Mouse (Mus musculus) forebrain, embryonic 13.5 days (tissue): ENCODE measurements around the gene Dennd1b. TPM values are rescaled to one million over a fixed set of nuclear protein-coding genes. Genes with fewer than 3 reads are reported as not detected.

Experiments used
- ATAC-seq: fragments of 200-750 bp; cut with Nextera tagmentation; 2 replicates; pipeline ENCODE4 v1.8.0; 2017
- H3K27ac ChIP-seq: fragments of 300-500 bp; sonication (generic); 2 replicates; pipeline ENCODE4 v1.5.1; 2015; ENCODE audit warnings: inconsistent platforms, mild to moderate bottlenecking, moderate library complexity
- H3K27me3 ChIP-seq: fragments of 300-500 bp; sonication (generic); 2 replicates; pipeline ENCODE4 v1.6.1; 2015; ENCODE audit warnings: mild to moderate bottlenecking, inconsistent platforms
- H3K36me3 ChIP-seq: fragments of 300-500 bp; sonication (generic); 2 replicates; pipeline ENCODE4 v1.6.1; 2015; ENCODE audit warnings: mild to moderate bottlenecking, inconsistent platforms; ENCODE audit not compliant: poor library complexity, severe bottlenecking
- H3K4me1 ChIP-seq: fragments of 300-500 bp; sonication (generic); 2 replicates; pipeline ENCODE4 v1.6.1; 2015; ENCODE audit warnings: inconsistent platforms
- H3K4me2 ChIP-seq: fragments of 300-500 bp; sonication (generic); 2 replicates; pipeline ENCODE4 v1.6.1; 2015; ENCODE audit warnings: inconsistent platforms, mild to moderate bottlenecking, moderate library complexity
- H3K4me3 ChIP-seq: fragments of 300-500 bp; sonication (generic); 2 replicates; pipeline ENCODE4 v1.5.1; 2015; ENCODE audit warnings: mild to moderate bottlenecking, inconsistent platforms
- H3K9ac ChIP-seq: fragments of 300-500 bp; sonication (generic); 2 replicates; pipeline ENCODE4 v1.6.1; 2015; ENCODE audit warnings: mild to moderate bottlenecking, inconsistent platforms
- H3K9me3 ChIP-seq: fragments of 300-500 bp; sonication (generic); replicated peaks from 2 replicates; pipeline ENCODE4 v1.6.1; 2016; ENCODE audit warnings: inconsistent platforms
- WGBS: fragments of 180-500 bp; shearing (Covaris S2); methylation state at CpG from one replicate; pipeline ENCODE4 v1.1.7; 2015; 5-methylcytosine and 5-hydroxymethylcytosine counted together
- polyA plus RNA-seq: library from polyadenylated mRNA; unstranded; fragments of >200 nt; fragmentation: Nextera tagmentation; extraction: Ambion mirVana; gene quantifications from 2 replicates; pipeline ENCODE4 v1.2.1, GENCODE M21; 2015

Dennd1b gene
- polyA plus RNA-seq, 1 experiment from 2014 or later = 10.4 TPM

DNA sequence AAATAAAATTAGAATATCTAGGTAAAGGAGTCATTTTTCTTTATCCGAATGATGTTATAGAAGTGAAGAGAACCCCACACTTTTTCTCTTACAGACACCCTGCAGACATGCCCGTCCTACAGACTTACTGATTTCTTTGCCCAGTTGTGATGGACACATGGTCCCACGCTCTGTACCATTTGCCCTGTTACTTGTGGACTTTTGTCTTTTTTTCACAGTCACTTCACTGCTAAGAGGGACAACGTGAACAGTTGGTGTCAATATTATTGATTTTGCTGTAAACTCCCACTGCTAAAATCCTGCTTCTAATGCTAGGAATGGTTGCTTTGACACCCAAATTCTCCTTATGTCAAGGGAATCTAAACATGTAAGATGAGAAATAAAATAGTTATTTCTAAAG lies 134.9 kb downstream of the Dennd1b start:
- no peak overlapping the region for H3K27ac ChIP-seq
- 89% methylated on average over 4 of the region's 4 CpGs for WGBS
- H3K36me3 ChIP-seq = no peaks in the 10 kb centered on the region
- H3K9ac ChIP-seq = no peak overlapping the region
- H3K4me3 ChIP-seq = no peak overlapping the region
- no peak overlapping the region for H3K4me2 ChIP-seq
- ATAC-seq = no peak
- no peaks in the 10 kb centered on the region for H3K9me3 ChIP-seq
- H3K27me3 ChIP-seq = no peaks in the 10 kb centered on the region
- peaks cover 12% of the 10 kb centered on the region for H3K4me1 ChIP-seq

DNA sequence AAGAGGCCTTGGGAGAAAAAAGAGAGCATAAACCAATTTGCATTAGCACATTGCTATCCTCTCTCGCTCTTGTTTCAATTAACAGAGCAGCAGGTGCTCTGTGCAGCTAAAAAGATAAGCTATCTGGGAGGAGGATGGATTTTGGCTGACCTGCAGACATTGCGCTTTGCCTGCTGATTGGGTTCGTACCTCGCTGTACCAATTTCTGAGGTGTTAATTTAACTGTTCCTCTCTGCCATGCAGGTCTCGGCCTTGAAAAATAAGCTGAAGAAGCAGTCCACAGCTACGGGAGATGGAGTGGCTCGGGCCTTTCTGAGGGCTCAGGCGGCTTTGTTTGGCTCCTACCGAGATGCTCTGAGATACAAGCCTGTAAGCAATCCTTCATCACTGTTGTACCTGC lies 138.5 kb downstream of the Dennd1b start:
- Histone ChIP-seq H3K27me3 (no peaks in the 10 kb centered on the region), H3K4me2 (no peak overlapping the region; the same call in 1 of the 2 replicates), H3K4me1 (peaks cover 12% of the 10 kb centered on the region), H3K36me3 (peaks cover 16% of the 10 kb centered on the region; the same call in 1 of the 2 replicates), H3K27ac (peak overlapping the region; percentile 55), H3K9ac (no peak overlapping the region), H3K9me3 (no peaks in the 10 kb centered on the region), H3K4me3 (no peak overlapping the region)
- ATAC-seq = peak; percentile 60; the same call in 1 of the 2 replicates
- WGBS = 39% methylated on average over 9 of the region's 9 CpGs

DNA sequence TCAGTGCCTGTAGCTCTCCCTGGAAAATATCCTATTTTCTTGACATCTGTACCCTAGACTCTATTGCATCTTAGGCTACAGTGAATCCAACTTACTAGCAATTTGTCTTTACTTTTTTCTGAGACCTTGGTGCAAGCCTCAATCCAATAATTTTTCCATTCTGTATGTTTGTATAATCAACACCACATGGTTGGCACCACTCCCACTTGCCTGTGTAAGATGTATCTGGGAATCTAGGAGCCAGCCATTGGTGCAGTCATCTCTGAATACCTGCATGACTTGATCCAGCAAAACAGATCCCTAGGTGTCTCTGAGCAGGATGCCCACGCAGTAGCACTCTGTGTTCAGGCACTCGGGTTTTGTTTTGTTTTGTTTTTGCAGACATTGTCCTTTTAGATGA lies 145.0 kb downstream of the Dennd1b start:
- Histone ChIP-seq H3K27me3 (no peaks in the 10 kb centered on the region), H3K4me2 (no peak overlapping the region), H3K9ac (no peak overlapping the region), H3K4me1 (no peaks in the 10 kb centered on the region), H3K27ac (no peak overlapping the region), H3K36me3 (peaks cover 16% of the 10 kb centered on the region; the same call in 1 of the 2 replicates), H3K4me3 (no peak overlapping the region), H3K9me3 (no peaks in the 10 kb centered on the region)
- 94% methylated on average over 2 of the region's 2 CpGs for WGBS
- no peak for ATAC-seq

DNA sequence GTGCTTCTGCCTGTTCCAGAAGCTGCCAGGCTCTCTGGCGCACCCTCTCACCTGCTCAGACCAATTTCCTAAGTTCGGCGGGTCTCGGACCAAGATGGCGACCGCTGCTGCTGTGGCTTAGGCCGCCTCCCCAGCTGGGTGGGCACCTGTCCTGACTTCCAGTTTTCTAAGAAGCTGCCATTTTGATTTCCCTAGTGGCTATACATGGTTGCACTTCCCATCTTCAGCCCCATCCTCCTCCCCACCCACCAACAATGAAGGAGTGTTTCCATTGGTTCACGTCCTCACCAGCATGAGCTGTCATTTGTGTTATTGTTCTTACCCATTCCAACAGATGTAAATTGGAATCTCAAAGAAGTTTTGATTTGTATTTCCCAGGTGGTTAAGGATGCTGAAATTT lies 159.4 kb downstream of the Dennd1b start:
- Histone ChIP-seq H3K9ac (no peak overlapping the region), H3K4me3 (no peak overlapping the region), H3K9me3 (no peaks in the 10 kb centered on the region), H3K4me1 (no peaks in the 10 kb centered on the region), H3K27me3 (no peaks in the 10 kb centered on the region), H3K4me2 (no peak overlapping the region), H3K36me3 (no peaks in the 10 kb centered on the region), H3K27ac (no peak overlapping the region)
- ATAC-seq = no peak
- 99% methylated on average over 8 of the region's 8 CpGs for WGBS

DNA sequence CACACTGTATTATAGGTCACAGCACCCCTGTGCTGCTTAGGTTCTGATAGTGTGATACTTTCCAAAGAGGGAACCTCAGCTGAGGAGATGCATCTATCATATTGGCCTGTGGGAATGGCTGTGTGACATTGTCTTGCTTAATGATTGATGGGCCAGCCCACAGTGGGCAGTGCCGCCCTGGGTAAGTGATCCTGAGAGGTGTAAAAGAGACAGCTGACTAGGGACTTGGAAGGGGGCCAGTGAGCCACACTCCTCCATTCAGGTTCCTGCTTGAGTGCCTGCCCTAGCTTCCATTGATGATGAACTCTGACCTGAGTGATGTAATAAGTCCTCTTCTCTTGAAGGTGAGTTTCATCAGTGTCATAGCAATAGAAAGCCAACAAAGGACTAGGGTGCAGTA lies 176.4 kb downstream of the Dennd1b start:
- no peak for ATAC-seq

DNA sequence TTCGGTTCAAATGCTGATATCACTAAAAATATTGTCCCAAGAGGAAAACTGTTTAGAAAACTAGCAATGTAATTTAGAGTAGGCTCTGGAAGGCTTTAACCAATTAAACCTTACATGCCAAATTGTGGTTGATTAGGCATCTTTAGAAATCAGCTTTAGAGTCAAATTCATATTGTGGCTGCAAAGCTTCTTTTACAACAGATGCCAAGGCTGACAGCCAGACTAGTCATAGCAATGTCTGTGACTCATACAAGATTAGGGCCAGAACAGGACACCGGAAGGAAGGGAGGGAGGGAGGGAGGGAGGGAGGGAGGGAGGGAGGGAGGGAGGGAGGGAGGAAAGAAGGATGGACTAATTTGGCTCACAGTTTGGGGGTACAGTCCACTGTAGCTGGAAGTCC lies 182.3 kb downstream of the Dennd1b start:
- peaks cover 14% of the 10 kb centered on the region for H3K36me3 ChIP-seq
- no peaks in the 10 kb centered on the region for H3K4me1 ChIP-seq
- ATAC-seq = no peak
- H3K4me2 ChIP-seq = no peak overlapping the region
- H3K9ac ChIP-seq = no peak overlapping the region
- H3K27ac ChIP-seq = no peak overlapping the region
- H3K4me3 ChIP-seq = no peak overlapping the region
- H3K27me3 ChIP-seq = no peaks in the 10 kb centered on the region
- WGBS = 93% methylated on average over 1 of the region's 2 CpGs
- H3K9me3 ChIP-seq = no peaks in the 10 kb centered on the region

More for the DNA sequence above, 176.4 kb downstream of the Dennd1b start:
- Histone ChIP-seq H3K27me3 (no peaks in the 10 kb centered on the region), H3K27ac (no peak overlapping the region), H3K4me1 (peaks cover 8% of the 10 kb centered on the region), H3K36me3 (peaks cover 9% of the 10 kb centered on the region), H3K4me2 (no peak overlapping the region), H3K9ac (no peak overlapping the region), H3K4me3 (no peak overlapping the region), H3K9me3 (no peaks in the 10 kb centered on the region)
- 48% methylated on average over 1 of the region's 1 CpGs for WGBS

DNA sequence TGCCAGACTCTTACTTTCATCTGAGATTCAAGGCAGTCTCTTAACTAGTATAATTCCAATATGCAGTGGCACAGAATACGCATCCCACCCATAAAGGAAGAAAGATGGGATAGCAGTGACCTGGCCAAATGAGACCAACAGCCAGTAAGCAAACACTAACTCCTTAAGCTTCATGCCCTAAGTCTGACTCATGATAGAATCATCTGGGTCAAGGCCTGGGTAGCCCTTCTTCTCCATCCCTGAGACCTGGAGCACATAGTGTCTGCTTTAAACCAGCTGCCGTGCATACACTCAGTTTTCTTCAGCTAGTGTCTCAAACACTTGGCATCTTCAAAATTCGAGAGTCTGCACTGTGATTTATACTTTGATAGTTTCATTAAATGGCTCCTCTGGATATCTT lies 183.1 kb downstream of the Dennd1b start:
- Histone ChIP-seq H3K36me3 (peaks cover 14% of the 10 kb centered on the region), H3K9me3 (no peaks in the 10 kb centered on the region), H3K27ac (no peak overlapping the region), H3K4me3 (no peak overlapping the region), H3K4me2 (no peak overlapping the region), H3K4me1 (no peaks in the 10 kb centered on the region), H3K9ac (no peak overlapping the region), H3K27me3 (no peaks in the 10 kb centered on the region)
- 93% methylated on average over 3 of the region's 3 CpGs for WGBS
- no peak for ATAC-seq

DNA sequence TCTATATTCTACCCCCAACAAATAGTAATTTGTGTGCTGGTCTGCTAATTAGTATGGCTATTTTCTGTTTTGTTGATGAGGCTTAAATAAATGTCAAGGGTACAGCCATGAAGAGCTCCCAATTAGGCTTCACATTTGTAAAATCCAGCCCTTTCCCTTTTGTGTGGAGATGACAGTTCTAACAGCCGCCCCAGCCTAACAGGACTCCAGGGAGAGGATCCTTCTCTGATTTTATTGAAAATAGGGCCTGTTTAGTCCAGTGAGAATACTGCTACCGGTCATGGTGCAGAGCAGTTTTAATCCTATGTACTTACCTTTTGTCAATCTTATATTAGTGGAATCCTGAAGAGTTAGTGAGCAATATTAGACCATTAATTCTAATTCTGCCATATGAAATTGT lies 189.8 kb downstream of the Dennd1b start:
- Histone ChIP-seq H3K4me3 (no peak overlapping the region), H3K4me1 (peaks cover 12% of the 10 kb centered on the region), H3K27me3 (no peaks in the 10 kb centered on the region), H3K9me3 (no peaks in the 10 kb centered on the region), H3K27ac (peak overlapping the region; percentile 55), H3K4me2 (no peak overlapping the region), H3K36me3 (no peaks in the 10 kb centered on the region), H3K9ac (no peak overlapping the region)
- ATAC-seq = peak; percentile 58
- 4% methylated on average over 2 of the region's 2 CpGs for WGBS

DNA sequence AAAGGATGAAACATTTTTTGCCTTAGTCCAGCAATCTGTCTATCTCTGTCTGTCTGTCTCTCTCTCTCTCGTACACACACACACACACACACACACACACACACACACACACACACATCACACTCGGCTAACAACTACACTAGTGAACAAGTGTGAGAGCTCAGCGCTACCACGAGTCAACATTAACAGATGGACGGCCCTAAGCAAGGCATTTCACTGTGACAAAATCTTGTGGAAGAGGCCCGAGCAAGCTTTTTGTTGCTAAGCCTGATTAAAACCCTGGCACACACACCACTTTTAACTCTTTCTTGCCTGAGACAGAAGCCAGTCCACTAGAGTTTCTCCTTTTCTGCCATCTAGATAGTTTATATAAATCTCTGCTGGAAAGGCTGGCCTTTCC lies 190.3 kb downstream of the Dennd1b start:
- Histone ChIP-seq H3K27ac (peak overlapping the region; percentile 55), H3K4me3 (no peak overlapping the region), H3K4me2 (peak overlapping the region; percentile 22; the same call in 1 of the 2 replicates), H3K9ac (no peak overlapping the region), H3K4me1 (peaks cover 12% of the 10 kb centered on the region), H3K36me3 (no peaks in the 10 kb centered on the region), H3K9me3 (no peaks in the 10 kb centered on the region), H3K27me3 (no peaks in the 10 kb centered on the region)
- WGBS = 8% methylated on average over 6 of the region's 6 CpGs
- ATAC-seq = peak; percentile 87

DNA sequence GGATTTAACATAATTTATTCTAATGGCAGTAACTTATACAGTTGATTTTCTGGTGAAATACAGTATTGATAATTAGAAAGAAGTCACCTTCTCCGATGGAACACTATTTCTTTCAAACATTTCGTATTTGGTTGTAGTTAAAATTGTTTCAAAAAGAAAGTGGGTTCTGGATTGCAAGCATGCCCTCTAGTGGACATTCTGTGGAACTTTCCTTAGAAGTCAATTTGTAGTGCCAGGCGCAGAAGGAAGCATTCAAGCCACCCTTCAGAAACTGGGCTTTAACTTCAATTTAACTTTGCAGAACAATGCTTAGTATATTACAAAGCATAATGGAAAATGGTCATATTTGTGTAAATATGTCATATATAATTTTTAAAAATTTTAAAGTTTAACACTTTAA lies 193.2 kb downstream of the Dennd1b start:
- Histone ChIP-seq H3K27ac (no peak overlapping the region), H3K9me3 (no peaks in the 10 kb centered on the region), H3K4me3 (no peak overlapping the region), H3K36me3 (no peaks in the 10 kb centered on the region), H3K27me3 (no peaks in the 10 kb centered on the region), H3K9ac (no peak overlapping the region), H3K4me1 (peaks cover 12% of the 10 kb centered on the region), H3K4me2 (no peak overlapping the region)
- no peak for ATAC-seq
- WGBS = 15% methylated on average over 3 of the region's 3 CpGs

DNA sequence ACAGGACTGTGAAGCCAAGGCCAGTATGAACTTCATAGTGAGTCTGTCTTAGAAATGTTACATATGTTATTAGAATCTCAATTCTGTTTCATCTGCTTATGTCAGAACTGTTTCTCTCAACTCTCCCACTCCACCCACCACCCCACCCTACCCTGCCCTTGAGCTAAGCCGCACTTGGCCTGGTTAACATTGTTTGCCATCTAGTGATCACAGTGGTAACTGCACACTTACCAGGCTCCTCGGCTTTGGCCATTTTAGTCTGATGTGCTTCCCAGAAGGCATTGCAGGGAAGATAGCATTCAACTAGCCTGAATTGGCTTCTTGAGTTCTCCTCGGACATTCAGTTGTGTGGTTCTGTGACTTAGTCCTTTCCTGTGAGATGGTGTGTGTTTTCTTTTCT lies 198.4 kb downstream of the Dennd1b start:
- Histone ChIP-seq H3K4me2 (no peak overlapping the region), H3K9ac (no peak overlapping the region), H3K9me3 (no peaks in the 10 kb centered on the region), H3K4me1 (no peaks in the 10 kb centered on the region), H3K27ac (no peak overlapping the region), H3K36me3 (no peaks in the 10 kb centered on the region), H3K27me3 (no peaks in the 10 kb centered on the region), H3K4me3 (no peak overlapping the region)
- ATAC-seq = 0 out of 2 replicates have a peak, but pooled peaks have one; percentile 36
- WGBS = 48% methylated on average over 3 of the region's 3 CpGs

DNA sequence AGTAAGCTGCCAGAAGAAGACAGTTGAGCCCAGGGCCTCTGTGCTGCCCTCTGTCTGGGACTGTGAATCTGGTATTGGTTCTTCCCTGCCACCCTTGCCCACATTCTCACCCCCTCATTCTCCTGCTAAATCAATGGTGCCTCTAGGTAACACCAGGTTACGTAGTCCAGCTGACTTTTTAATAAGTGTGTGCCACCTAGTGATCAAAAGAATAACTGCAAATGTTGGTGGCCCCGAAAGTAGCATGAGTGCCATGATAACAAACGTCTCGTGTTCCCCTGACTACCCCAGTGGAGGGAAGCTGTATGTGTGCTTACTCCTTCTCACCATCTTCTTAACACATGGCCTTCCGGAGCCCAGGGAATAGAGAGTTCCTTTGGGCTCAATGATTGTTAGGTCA lies 199.6 kb downstream of the Dennd1b start:
- Histone ChIP-seq H3K4me2 (no peak overlapping the region), H3K4me1 (no peaks in the 10 kb centered on the region), H3K4me3 (no peak overlapping the region), H3K36me3 (no peaks in the 10 kb centered on the region), H3K9ac (no peak overlapping the region), H3K27me3 (no peaks in the 10 kb centered on the region), H3K27ac (no peak overlapping the region), H3K9me3 (no peaks in the 10 kb centered on the region)
- 41% methylated on average over 5 of the region's 5 CpGs for WGBS
- ATAC-seq = peak; percentile 50; the same call in 1 of the 2 replicates

DNA sequence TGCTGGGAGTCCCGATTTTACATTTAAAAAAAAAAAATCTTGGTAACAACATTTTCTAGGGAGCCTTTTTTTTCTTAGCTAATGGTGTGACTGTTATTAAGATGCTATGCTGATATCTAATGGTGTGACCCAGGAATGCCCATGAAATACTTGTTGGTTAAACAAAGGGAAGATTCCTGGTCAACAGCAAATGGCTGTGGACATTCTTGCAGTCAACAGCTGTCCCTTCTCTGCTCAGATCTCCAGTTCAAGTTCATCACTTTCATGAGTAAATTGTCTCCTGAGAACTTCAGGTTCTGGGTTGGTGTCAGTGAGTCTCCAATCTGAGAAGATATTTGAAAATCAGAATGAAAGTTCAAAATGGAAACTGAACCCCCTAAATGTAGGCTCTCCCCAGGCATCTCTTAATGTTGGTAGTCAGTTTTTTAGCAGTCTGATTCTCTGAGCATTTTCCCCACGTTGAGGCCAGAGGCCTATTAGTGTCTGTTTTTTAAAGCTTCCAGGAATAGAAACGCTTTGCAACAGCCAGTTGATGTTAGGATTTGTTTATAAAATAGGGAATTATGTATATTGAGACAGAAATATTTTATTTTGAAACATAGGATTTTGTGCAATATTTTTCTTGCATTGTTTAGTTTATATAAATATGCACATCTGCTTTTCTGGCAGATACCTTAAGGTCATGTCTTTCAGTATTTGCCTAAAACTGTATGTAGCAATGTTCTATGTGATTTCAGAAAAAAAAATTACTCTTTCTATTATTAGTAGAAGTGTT lies 211.0 kb downstream of the Dennd1b start:
- no peaks in the 10 kb centered on the region for H3K4me1 ChIP-seq
- H3K9ac ChIP-seq = no peak overlapping the region
- 88% methylated on average over 3 of the region's 3 CpGs for WGBS
- no peak overlapping the region for H3K4me3 ChIP-seq
- peaks cover 11% of the 10 kb centered on the region for H3K36me3 ChIP-seq
- H3K9me3 ChIP-seq = no peaks in the 10 kb centered on the region
- H3K27ac ChIP-seq = no peak overlapping the region
- no peak overlapping the region for H3K4me2 ChIP-seq
- H3K27me3 ChIP-seq = no peaks in the 10 kb centered on the region
- no peak for ATAC-seq
